Mouse (Mus musculus): ENCODE measurements at regions not wholly inside any gene's neighbourhood (a gene's known extent, or its start where the extent isn't known, plus 50 kb on each side); places are given as distances from the start of the nearest gene placed in this dataset.
A peak's percentile ranks its signal among the peaks of the same experiment; 100 is the strongest.

- Histone ChIP-seq H3K4me2 (replicated peaks; ENCODE audit: low read depth, low read length) (no peak overlapping the region), H3K9me3 (ENCODE audit: low read length) (no peaks in the 10 kb centered on the region), H3K27ac (ENCODE audit: low read length) (no peak overlapping the region), H3K4me1 (ENCODE audit: insufficient read depth, low read depth, low read length) (no peaks in the 10 kb centered on the region), H3K9ac (replicated peaks; ENCODE audit: low read depth) (no peak overlapping the region), H3K4me3 (ENCODE audit: low read depth, low read length) (no peak overlapping the region), H3K27me3 (replicated peaks; ENCODE audit: insufficient read depth, low read length) (no peaks in the 10 kb centered on the region), H3K36me3 (ENCODE audit: insufficient read depth, low read length) (no peaks in the 10 kb centered on the region)
- TF ChIP-seq CTCF (IDR thresholded peaks at IDR 0.05) = peak; percentile 17; the same call in 1 of the 2 replicates
- no peak for TF ChIP-seq EP300 (IDR thresholded peaks at IDR 0.05)
- DNase-seq (ENCODE audit: low spot score) (peak; percentile 18), ATAC-seq (no peak)
Observed at GRCm38 (mm10) chr14:89034390-89034789, 563.2 kb upstream of the Pcdh20 start.

GRCm38 (mm10) chr14:89011440-89011839 lies 540.2 kb upstream of the Pcdh20 start:
- DNase-seq (ENCODE audit: low spot score) (no peak), ATAC-seq (no peak)
- no peaks in the 10 kb centered on the region for H3K9me3 ChIP-seq (ENCODE audit: low read length)
- H3K27me3 ChIP-seq (replicated peaks; ENCODE audit: insufficient read depth, low read length) = no peaks in the 10 kb centered on the region
- H3K4me2 ChIP-seq (replicated peaks; ENCODE audit: low read depth, low read length) = no peak overlapping the region
- H3K9ac ChIP-seq (replicated peaks; ENCODE audit: low read depth) = no peak overlapping the region
- H3K27ac ChIP-seq (ENCODE audit: low read length) = no peak overlapping the region
- H3K4me3 ChIP-seq (ENCODE audit: low read depth, low read length) = no peak overlapping the region
- TF ChIP-seq EP300 (IDR thresholded peaks at IDR 0.05) (no peak), CTCF (IDR thresholded peaks at IDR 0.05) (no peak)
- H3K4me1 ChIP-seq (ENCODE audit: insufficient read depth, low read depth, low read length) = no peaks in the 10 kb centered on the region
- H3K36me3 ChIP-seq (ENCODE audit: insufficient read depth, low read length) = no peaks in the 10 kb centered on the region
- 87% methylated on average over 2 of the region's 2 CpGs for WGBS

GRCm38 (mm10) chr14:89009648-89010047 lies 538.5 kb upstream of the Pcdh20 start:
- H3K36me3 ChIP-seq (ENCODE audit: insufficient read depth, low read length) = no peaks in the 10 kb centered on the region
- no peak overlapping the region for H3K9ac ChIP-seq (replicated peaks; ENCODE audit: low read depth)
- no peak overlapping the region for H3K27ac ChIP-seq (ENCODE audit: low read length)
- H3K4me2 ChIP-seq (replicated peaks; ENCODE audit: low read depth, low read length) = no peak overlapping the region
- no peak for TF ChIP-seq EP300 (IDR thresholded peaks at IDR 0.05)
- no peak for TF ChIP-seq CTCF (IDR thresholded peaks at IDR 0.05)
- WGBS = 15% methylated on average over 1 of the region's 1 CpGs
- no peak for ATAC-seq
- H3K27me3 ChIP-seq (replicated peaks; ENCODE audit: insufficient read depth, low read length) = no peaks in the 10 kb centered on the region
- H3K4me1 ChIP-seq (ENCODE audit: insufficient read depth, low read depth, low read length) = no peaks in the 10 kb centered on the region
- DNase-seq (ENCODE audit: low spot score) = no peak
- H3K9me3 ChIP-seq (ENCODE audit: low read length) = no peaks in the 10 kb centered on the region
- no peak overlapping the region for H3K4me3 ChIP-seq (ENCODE audit: low read depth, low read length)

GRCm38 (mm10) chr14:88981895-88982294 lies 510.7 kb upstream of the Pcdh20 start:
- no peak overlapping the region for H3K4me3 ChIP-seq (ENCODE audit: low read depth, low read length)
- no peak overlapping the region for H3K4me2 ChIP-seq (replicated peaks; ENCODE audit: low read depth, low read length)
- WGBS = 7% methylated on average over 6 of the region's 6 CpGs
- H3K27ac ChIP-seq (ENCODE audit: low read length) = no peak overlapping the region
- ATAC-seq (no peak), DNase-seq (ENCODE audit: low spot score) (peak; percentile 14)
- no peaks in the 10 kb centered on the region for H3K36me3 ChIP-seq (ENCODE audit: insufficient read depth, low read length)
- H3K27me3 ChIP-seq (replicated peaks; ENCODE audit: insufficient read depth, low read length) = no peaks in the 10 kb centered on the region
- H3K9ac ChIP-seq (replicated peaks; ENCODE audit: low read depth) = no peak overlapping the region
- no peaks in the 10 kb centered on the region for H3K4me1 ChIP-seq (ENCODE audit: insufficient read depth, low read depth, low read length)
- H3K9me3 ChIP-seq (ENCODE audit: low read length) = no peaks in the 10 kb centered on the region
- TF ChIP-seq EP300 (IDR thresholded peaks at IDR 0.05) (no peak), CTCF (IDR thresholded peaks at IDR 0.05) (peak; percentile 54)

GRCm38 (mm10) chr14:88976007-88976406 lies 504.8 kb upstream of the Pcdh20 start:
- TF ChIP-seq CTCF (IDR thresholded peaks at IDR 0.05) (no peak), EP300 (IDR thresholded peaks at IDR 0.05) (no peak)
- no peaks in the 10 kb centered on the region for H3K9me3 ChIP-seq (ENCODE audit: low read length)
- no peak overlapping the region for H3K4me3 ChIP-seq (ENCODE audit: low read depth, low read length)
- no peaks in the 10 kb centered on the region for H3K36me3 ChIP-seq (ENCODE audit: insufficient read depth, low read length)
- H3K4me1 ChIP-seq (ENCODE audit: insufficient read depth, low read depth, low read length) = no peaks in the 10 kb centered on the region
- no peak overlapping the region for H3K27ac ChIP-seq (ENCODE audit: low read length)
- 88% methylated on average over 1 of the region's 1 CpGs for WGBS
- H3K27me3 ChIP-seq (replicated peaks; ENCODE audit: insufficient read depth, low read length) = no peaks in the 10 kb centered on the region
- DNase-seq (ENCODE audit: low spot score) (no peak), ATAC-seq (no peak)
- no peak overlapping the region for H3K4me2 ChIP-seq (replicated peaks; ENCODE audit: low read depth, low read length)
- no peak overlapping the region for H3K9ac ChIP-seq (replicated peaks; ENCODE audit: low read depth)

GRCm38 (mm10) chr14:88934569-88934968 lies 463.4 kb upstream of the Pcdh20 start:
- H3K9ac ChIP-seq (replicated peaks; ENCODE audit: low read depth) = no peak overlapping the region
- TF ChIP-seq CTCF (IDR thresholded peaks at IDR 0.05) = no peak
- TF ChIP-seq EP300 (IDR thresholded peaks at IDR 0.05) = no peak
- no peaks in the 10 kb centered on the region for H3K4me1 ChIP-seq (ENCODE audit: insufficient read depth, low read depth, low read length)
- H3K4me2 ChIP-seq (replicated peaks; ENCODE audit: low read depth, low read length) = no peak overlapping the region
- H3K27ac ChIP-seq (ENCODE audit: low read length) = no peak overlapping the region
- ATAC-seq = no peak
- no peak for DNase-seq (ENCODE audit: low spot score)
- H3K4me3 ChIP-seq (ENCODE audit: low read depth, low read length) = no peak overlapping the region
- H3K9me3 ChIP-seq (ENCODE audit: low read length) = no peaks in the 10 kb centered on the region
- no peaks in the 10 kb centered on the region for H3K36me3 ChIP-seq (ENCODE audit: insufficient read depth, low read length)
- no peaks in the 10 kb centered on the region for H3K27me3 ChIP-seq (replicated peaks; ENCODE audit: insufficient read depth, low read length)
- 51% methylated on average over 1 of the region's 1 CpGs for WGBS
